Mouse (Mus musculus): ENCODE data around the gene Magohb. TPM values are rescaled to one million over a fixed set of nuclear protein-coding genes. Genes with fewer than 3 reads are reported as not detected.
"Not testable (repeated sequence)": the region's sequence is repeated elsewhere in the genome, so short reads cannot be mapped to it uniquely, and the experiment has no call there.

Magohb gene
- polyA plus RNA-seq, 1 experiment: 1.7 TPM

DNA sequence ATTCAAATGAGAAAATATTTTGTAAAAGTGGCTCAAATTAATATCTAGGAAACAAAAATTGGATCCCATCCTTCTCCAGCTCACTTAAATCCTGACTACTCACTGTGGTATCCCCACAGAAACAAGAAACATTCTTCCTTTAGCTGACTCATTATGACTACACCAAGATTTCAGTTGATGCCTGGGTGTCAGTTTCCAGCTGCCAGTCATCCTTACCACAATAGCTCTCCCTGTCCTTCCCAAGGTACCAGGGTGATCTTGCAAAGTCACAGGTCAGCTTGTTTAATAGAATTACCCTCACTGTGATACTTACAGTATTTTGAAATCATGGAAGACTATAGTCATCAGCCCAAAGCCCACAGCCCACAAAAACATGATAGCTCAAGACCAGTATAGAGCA lies 5.5 kb upstream of the Magohb start:
- DNase-seq: no peak
- no peak for TF ChIP-seq CTCF (IDR thresholded peaks at IDR 0.05; ENCODE audit: insufficient read depth, low read length)
- TF ChIP-seq POLR2A (IDR thresholded peaks at IDR 0.05; ENCODE audit: borderline replicate concordance, extremely low read depth, low read depth, low read length): no peak
- Histone ChIP-seq H3K4me1 (ENCODE audit: control insufficient read depth, insufficient read depth, low read length) (no peaks in the 10 kb centered on the region; the same call in 1 of the 2 replicates), H3K4me3 (replicated peaks; ENCODE audit: extremely low read depth, low read depth, low read length) (no peak overlapping the region)

DNA sequence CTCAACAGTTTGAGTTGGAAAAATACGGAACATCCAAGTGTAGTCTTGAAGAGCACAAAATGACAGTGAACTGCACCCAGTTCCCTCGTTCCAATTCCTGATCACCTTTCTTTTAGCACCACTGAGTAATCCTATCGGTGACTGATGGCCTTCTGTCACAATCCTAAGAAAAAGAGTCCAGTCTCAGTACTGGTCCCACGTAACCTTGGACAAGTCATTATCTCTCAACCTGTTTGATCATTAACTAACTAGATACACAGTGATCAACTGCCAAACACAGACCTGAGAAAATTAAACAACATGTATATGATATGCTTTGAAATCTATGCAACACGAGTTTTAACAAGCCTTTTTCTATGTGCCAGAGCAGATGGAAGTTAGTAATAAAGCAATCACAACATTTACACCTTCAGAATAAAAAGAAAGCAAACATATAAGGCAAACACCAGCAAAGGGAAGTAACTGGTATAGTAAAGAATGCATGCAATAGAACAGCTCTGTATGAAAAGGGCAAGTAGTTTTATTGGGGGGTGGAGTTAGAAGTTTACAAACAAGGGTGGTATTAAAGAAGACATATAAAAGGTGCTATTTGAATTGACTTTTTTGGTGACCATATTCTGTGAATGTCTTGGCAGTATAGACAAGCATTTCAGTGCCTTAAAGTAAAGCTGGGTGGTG lies 1.5 kb upstream of the Magohb start:
- H3K4me3 ChIP-seq (replicated peaks; ENCODE audit: extremely low read depth, low read depth, low read length): no peak overlapping the region

DNA sequence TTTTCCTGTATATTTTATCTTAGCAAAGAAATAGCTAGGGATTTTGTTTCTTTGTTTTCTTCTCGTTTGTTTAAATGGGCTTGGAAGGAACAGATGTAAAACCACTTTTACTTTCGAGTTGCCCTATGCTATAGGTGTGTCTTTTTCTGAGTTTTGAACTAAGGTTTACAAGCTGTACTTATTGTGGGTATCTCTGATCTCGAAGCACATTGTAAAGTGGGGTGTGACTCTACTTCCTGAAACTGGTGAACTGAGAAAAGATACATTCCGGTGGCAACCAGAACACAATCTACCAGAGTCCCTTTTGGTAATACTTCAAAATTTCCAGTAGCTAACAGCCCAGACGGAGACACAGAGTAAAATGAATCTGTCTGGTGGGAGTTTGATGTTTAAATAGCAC lies 872 bp upstream of the Magohb start:
- peak overlapping the region; percentile 16 for H3K4me3 ChIP-seq (replicated peaks; ENCODE audit: extremely low read depth, low read depth, low read length)
- TF ChIP-seq CTCF (IDR thresholded peaks at IDR 0.05; ENCODE audit: insufficient read depth, low read length): no peak
- TF ChIP-seq POLR2A (IDR thresholded peaks at IDR 0.05; ENCODE audit: borderline replicate concordance, extremely low read depth, low read depth, low read length): no peak
- 62% methylated on average over 5 of the region's 5 CpGs for WGBS
- H3K4me1 ChIP-seq (ENCODE audit: control insufficient read depth, insufficient read depth, low read length): peaks cover 5% of the 10 kb centered on the region
- no peak for DNase-seq

More for the DNA sequence above, 1.5 kb upstream of the Magohb start:
- WGBS: 76% methylated on average over 5 of the region's 5 CpGs
- TF ChIP-seq POLR2A (IDR thresholded peaks at IDR 0.05; ENCODE audit: borderline replicate concordance, extremely low read depth, low read depth, low read length) (no peak), CTCF (IDR thresholded peaks at IDR 0.05; ENCODE audit: insufficient read depth, low read length) (no peak)
- no peak for DNase-seq
- peaks cover 5% of the 10 kb centered on the region for H3K4me1 ChIP-seq (ENCODE audit: control insufficient read depth, insufficient read depth, low read length)

DNA sequence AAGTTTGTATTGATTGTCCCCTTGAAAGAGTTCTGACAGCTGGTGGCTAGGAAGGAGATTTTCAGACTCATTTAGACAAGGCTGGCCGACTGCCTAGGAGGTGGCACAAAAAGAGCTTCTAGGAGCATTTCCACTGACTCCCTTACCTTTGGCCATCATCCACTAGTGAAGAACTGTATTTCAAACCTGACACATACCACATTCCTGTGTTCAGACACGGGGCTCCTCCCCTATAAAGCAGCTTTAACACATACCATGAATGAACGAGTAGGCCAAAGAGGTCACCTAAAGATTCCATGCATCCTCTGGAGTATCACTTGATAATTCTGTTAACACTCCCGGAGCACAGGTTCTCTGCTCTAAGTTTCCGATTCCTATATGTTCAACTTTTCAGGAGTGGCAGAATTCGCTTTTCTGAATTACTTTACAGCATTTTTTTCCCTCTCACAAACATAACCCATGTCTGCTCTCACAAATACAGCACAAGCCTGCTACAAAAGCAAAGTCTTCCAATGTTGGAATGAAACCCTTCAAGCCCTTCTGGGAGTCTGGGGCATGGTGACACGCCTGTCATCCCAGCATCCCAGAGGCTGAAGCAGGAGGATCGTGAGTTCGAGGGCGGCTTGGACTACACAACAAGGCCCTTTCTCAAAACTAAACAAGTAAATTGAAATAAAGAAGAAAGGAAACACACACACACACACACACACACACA lies 611 bp downstream of the Magohb start:
- DNase-seq: no peak
- Histone ChIP-seq H3K4me1 (ENCODE audit: control insufficient read depth, insufficient read depth, low read length) (peaks cover 5% of the 10 kb centered on the region), H3K4me3 (replicated peaks; ENCODE audit: extremely low read depth, low read depth, low read length) (peak overlapping the region; percentile 95)
- TF ChIP-seq POLR2A (IDR thresholded peaks at IDR 0.05; ENCODE audit: borderline replicate concordance, extremely low read depth, low read depth, low read length) (no peak), CTCF (IDR thresholded peaks at IDR 0.05; ENCODE audit: insufficient read depth, low read length) (no peak)
- 14% methylated on average over 10 of the region's 10 CpGs for WGBS

DNA sequence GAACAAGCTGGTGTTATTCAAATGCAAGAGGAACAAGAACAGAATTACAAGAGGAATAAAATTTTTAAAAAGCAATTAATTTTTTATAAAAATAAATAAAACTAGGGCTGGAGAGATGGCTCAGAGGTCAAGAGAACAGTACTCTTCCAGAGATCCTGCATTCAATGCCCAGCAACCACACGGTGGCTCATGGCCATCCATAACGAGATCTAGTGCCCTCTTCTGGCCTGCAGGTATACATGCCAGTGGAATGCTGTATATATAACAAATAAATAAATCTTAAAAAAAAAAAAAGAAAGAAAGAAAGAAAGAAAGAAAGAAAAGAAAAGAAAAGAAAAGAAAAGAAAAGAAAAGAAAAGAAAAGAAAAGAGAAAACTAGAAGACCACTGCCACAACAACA lies 2.6 kb downstream of the Magohb start:
- H3K4me1 ChIP-seq (ENCODE audit: control insufficient read depth, insufficient read depth, low read length): peaks cover 5% of the 10 kb centered on the region
- H3K4me3 ChIP-seq (replicated peaks; ENCODE audit: extremely low read depth, low read depth, low read length): no peak overlapping the region
- peak; percentile 69 for TF ChIP-seq CTCF (IDR thresholded peaks at IDR 0.05; ENCODE audit: insufficient read depth, low read length)
- TF ChIP-seq POLR2A (IDR thresholded peaks at IDR 0.05; ENCODE audit: borderline replicate concordance, extremely low read depth, low read depth, low read length): no peak
- WGBS: 0% methylated on average over 2 of the region's 2 CpGs
- no peak for DNase-seq

DNA sequence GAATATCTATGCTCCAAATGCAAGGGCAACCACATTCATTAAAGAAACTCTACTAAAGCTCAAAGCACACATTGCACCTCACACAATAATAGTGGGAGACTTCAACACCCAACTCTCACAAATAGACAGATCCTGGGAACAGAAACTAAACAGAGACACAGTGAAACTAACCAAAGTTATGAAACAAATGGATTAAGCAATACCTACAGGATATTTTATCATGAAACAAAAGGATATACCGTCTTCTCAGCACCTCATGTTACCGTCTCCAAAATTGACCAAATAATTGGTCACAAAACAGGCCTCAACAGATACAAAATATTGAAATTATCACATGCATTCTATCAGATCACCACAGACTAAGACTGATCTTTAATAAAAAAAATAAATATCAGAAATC lies 14.9 kb downstream of the Magohb start:
- 90% methylated on average over 2 of the region's 2 CpGs for WGBS
- not testable (repeated sequence) for H3K4me3 ChIP-seq (replicated peaks; ENCODE audit: extremely low read depth, low read depth, low read length); DNase-seq; H3K4me1 ChIP-seq (ENCODE audit: control insufficient read depth, insufficient read depth, low read length)

DNA sequence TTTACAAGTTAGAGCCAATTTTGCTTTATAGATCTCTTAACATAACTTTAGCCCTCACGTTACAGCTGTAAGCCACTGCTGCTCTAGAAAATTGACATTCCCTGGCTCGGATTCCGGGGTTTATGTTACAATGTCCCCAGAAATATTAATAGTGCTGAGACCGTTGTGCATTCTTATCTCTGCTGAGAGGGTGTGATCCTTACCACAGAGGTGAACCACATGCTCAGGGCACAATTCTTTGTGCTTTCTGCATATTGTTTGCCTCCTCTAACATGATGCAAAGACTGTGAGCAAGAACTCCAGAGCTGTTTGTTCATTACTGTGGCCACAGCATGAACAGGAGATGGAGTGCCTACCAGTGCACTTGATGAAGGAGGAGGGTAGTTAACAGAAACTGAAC lies 16.4 kb downstream of the Magohb start:
- WGBS: 68% methylated on average over 4 of the region's 4 CpGs
- H3K4me3 ChIP-seq (replicated peaks; ENCODE audit: extremely low read depth, low read depth, low read length): no peak overlapping the region
- DNase-seq: no peak
- no peaks in the 10 kb centered on the region for H3K4me1 ChIP-seq (ENCODE audit: control insufficient read depth, insufficient read depth, low read length)
- TF ChIP-seq POLR2A (IDR thresholded peaks at IDR 0.05; ENCODE audit: borderline replicate concordance, extremely low read depth, low read depth, low read length) (no peak), CTCF (IDR thresholded peaks at IDR 0.05; ENCODE audit: insufficient read depth, low read length) (no peak)

DNA sequence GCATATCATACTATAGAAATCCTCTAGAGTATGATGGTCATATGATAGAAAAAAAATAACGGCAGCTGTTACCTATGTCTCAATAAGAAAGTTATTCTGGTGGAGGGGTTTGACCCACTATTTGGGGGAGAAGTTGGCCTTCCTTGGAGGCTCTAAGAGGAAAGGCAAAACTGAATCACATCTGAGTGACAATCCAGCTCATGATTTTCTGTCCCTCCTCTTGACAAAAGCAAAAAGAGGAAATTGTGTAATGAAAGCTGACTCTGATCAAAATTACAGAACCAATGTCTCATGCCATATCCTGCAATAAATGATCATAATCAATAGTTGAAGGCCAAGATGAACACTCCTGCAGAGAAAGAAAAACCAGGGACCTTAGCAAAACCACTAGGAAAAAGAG lies 20.7 kb downstream of the Magohb start:
- no peak for DNase-seq
- WGBS: 91% methylated on average over 1 of the region's 1 CpGs

DNA sequence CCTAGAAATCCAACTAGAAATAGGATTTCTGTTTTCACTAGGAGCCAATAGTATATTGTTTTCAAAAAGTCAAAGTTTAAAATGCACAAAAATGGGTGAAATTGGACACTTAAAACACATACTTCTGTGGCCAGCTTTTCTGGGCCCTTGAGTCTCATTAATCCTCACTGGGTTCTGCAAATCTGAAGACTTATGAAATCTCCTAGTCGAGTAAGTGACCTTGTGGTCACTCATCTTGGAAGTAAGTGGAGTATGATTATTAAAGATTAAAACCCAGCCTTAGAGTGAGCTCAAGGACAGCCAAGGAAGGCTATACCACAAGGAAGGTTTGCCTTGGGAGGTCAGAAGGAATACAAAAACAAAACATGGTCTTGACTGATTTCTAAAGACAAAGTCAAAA lies 22.7 kb downstream of the Magohb start:
- H3K4me1 ChIP-seq (ENCODE audit: control insufficient read depth, insufficient read depth, low read length): no peaks in the 10 kb centered on the region
- TF ChIP-seq POLR2A (IDR thresholded peaks at IDR 0.05; ENCODE audit: borderline replicate concordance, extremely low read depth, low read depth, low read length): no peak
- TF ChIP-seq CTCF (IDR thresholded peaks at IDR 0.05; ENCODE audit: insufficient read depth, low read length): no peak
- no peak for DNase-seq
- 39% methylated on average over 1 of the region's 1 CpGs for WGBS
- no peak overlapping the region for H3K4me3 ChIP-seq (replicated peaks; ENCODE audit: extremely low read depth, low read depth, low read length)

More for the DNA sequence above, 20.7 kb downstream of the Magohb start:
- no peak overlapping the region for H3K4me3 ChIP-seq (replicated peaks; ENCODE audit: extremely low read depth, low read depth, low read length)
- H3K4me1 ChIP-seq (ENCODE audit: control insufficient read depth, insufficient read depth, low read length): no peaks in the 10 kb centered on the region
- TF ChIP-seq POLR2A (IDR thresholded peaks at IDR 0.05; ENCODE audit: borderline replicate concordance, extremely low read depth, low read depth, low read length): no peak
- no peak for TF ChIP-seq CTCF (IDR thresholded peaks at IDR 0.05; ENCODE audit: insufficient read depth, low read length)

DNA sequence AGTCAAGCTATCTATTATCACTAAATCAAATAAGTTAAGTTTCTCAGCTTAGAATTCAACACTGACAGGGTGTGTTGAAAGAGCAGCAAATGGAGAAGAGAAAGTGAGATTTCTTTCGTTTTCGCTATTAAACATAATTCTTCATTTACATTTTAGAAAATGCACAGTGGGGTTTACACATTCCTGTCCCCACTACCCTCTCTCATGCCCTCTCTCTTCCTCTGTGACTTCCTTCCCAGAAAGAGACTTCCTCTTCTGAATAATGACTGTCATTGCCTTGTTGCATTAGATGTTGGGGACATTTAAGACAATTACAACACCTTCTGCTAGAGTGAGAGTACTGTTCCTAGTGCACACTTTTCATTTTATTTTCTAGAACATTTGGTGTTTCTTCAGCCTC lies 23.4 kb downstream of the Magohb start:
- Histone ChIP-seq H3K4me1 (ENCODE audit: control insufficient read depth, insufficient read depth, low read length) (no peaks in the 10 kb centered on the region), H3K4me3 (replicated peaks; ENCODE audit: extremely low read depth, low read depth, low read length) (no peak overlapping the region)
- WGBS: 82% methylated on average over 2 of the region's 2 CpGs
- no peak for TF ChIP-seq CTCF (IDR thresholded peaks at IDR 0.05; ENCODE audit: insufficient read depth, low read length)
- no peak for DNase-seq
